Mouse (Mus musculus): ENCODE results near the gene Fam107b.

DNA sequence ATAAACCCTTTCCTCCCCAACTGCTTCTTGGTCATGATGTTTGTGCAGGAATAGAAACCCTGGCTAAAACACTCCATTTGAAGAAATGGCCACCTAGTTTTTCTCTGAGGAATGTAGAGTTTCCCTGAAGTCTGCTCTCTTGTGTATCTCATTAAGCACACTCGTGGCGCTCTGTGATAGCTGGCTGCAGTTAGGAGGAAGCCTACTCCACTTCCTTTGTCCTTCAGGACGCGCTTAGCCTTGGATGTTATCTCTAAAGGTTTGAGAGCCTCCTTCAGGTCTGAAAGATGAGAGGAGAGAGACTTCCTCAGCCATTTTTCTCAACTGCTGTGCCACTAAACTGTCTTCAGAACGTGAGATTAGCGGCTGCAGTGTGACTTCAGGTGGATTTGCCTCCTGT lies 207.4 kb downstream of the Fam107b start:
- TF ChIP-seq CTCF (IDR thresholded peaks at IDR 0.05; ENCODE audit: low read depth, low read length) = no peak
- TF ChIP-seq POLR2AphosphoS5 (IDR thresholded peaks at IDR 0.05; ENCODE audit: insufficient replicate concordance, low read depth, low read length) = no peak
- TF ChIP-seq GATA1 (IDR thresholded peaks at IDR 0.05; ENCODE audit: borderline replicate concordance, low read length) = no peak
